Mouse (Mus musculus) lung, embryonic 16.5 days (tissue): ENCODE measurements around the gene Vmn2r77. TPM values are rescaled to one million over a fixed set of nuclear protein-coding genes. Genes with fewer than 3 reads are reported as not detected.
"Not testable (repeated sequence)": the region's sequence is repeated elsewhere in the genome, so short reads cannot be mapped to it uniquely, and the experiment has no call there.

Experiments used
- ATAC-seq: fragments of 200-750 bp; cut with Nextera tagmentation; 2 replicates; pipeline ENCODE4 v1.8.0; 2017; ENCODE audit warnings: low read depth, mild to moderate bottlenecking, moderate library complexity
- H3K27ac ChIP-seq: fragments of 300-500 bp; sonication (generic); 2 replicates; pipeline ENCODE4 v1.5.1; 2014; ENCODE audit warnings: mild to moderate bottlenecking, control low read depth, low read length
- H3K27me3 ChIP-seq: fragments of 300-500 bp; sonication (generic); 2 replicates; pipeline ENCODE4 v1.6.1; 2014; ENCODE audit warnings: low read depth, low read length, mixed read lengths; ENCODE audit not compliant: control insufficient read depth, insufficient read depth
- H3K36me3 ChIP-seq: fragments of 300-500 bp; sonication (generic); 2 replicates; pipeline ENCODE4 v1.6.1; 2014; ENCODE audit warnings: low read length; ENCODE audit not compliant: control insufficient read depth, insufficient read depth
- H3K4me1 ChIP-seq: fragments of 300-500 bp; sonication (generic); replicated peaks from 2 replicates; pipeline ENCODE4 v1.6.1; 2014; ENCODE audit warnings: low read length, mixed read lengths; ENCODE audit not compliant: control insufficient read depth, insufficient read depth
- H3K4me2 ChIP-seq: fragments of 300-500 bp; sonication (generic); 2 replicates; pipeline ENCODE4 v1.6.1; 2014; ENCODE audit warnings: low read depth, low read length, control low read depth
- H3K4me3 ChIP-seq: fragments of 300-500 bp; sonication (generic); 2 replicates; pipeline ENCODE4 v1.5.1; 2014; ENCODE audit warnings: mild to moderate bottlenecking, low read length, control low read depth
- H3K9ac ChIP-seq: fragments of 300-500 bp; sonication (generic); 2 replicates; pipeline ENCODE4 v1.6.1; 2014; ENCODE audit warnings: low read length, control low read depth
- H3K9me3 ChIP-seq: fragments of 300-500 bp; sonication (generic); 2 replicates; pipeline ENCODE4 v1.6.1; 2016; ENCODE audit warnings: low read length; ENCODE audit not compliant: control insufficient read depth
- WGBS: fragments of 180-500 bp; shearing (Covaris S2); extraction: QIAGEN DNeasy Blood & Tissue Kit; methylation state at CpG from one replicate; pipeline ENCODE4 v1.1.7; 2014; 5-methylcytosine and 5-hydroxymethylcytosine counted together
- polyA plus RNA-seq: library from polyadenylated mRNA; unstranded; fragments of >200 nt; fragmentation: Nextera tagmentation; extraction: Ambion mirVana; gene quantifications from 2 replicates; pipeline ENCODE4 v1.2.1, GENCODE M21; 2015

Gene Vmn2r77
- polyA plus RNA-seq, result not detected in 2 replicates

- no peaks in the 10 kb centered on the region for H3K9me3 ChIP-seq
- H3K4me2 ChIP-seq, result no peak within 1 kb of the TSS
- no peak within 1 kb of the TSS for H3K27ac ChIP-seq
- no peak within 1 kb of the TSS for H3K4me3 ChIP-seq
- no peaks in the 10 kb centered on the region for H3K36me3 ChIP-seq
- no peak within 1 kb of the TSS for H3K9ac ChIP-seq
- no peaks in the 10 kb centered on the region for H3K27me3 ChIP-seq
- H3K4me1 ChIP-seq, result no peaks in the 10 kb centered on the region
- no peak for ATAC-seq
Measured at GRCm38 (mm10) chr7:86794727-86795126, at the start of gene Vmn2r77. Gene Vmn2r77, plus strand, starts transcription at chr7:86795027.

- Histone ChIP-seq H3K9ac (no peak overlapping the region), H3K4me3 (no peak overlapping the region), H3K9me3 (no peaks in the 10 kb centered on the region), H3K4me2 (no peak overlapping the region), H3K36me3 (no peaks in the 10 kb centered on the region), H3K4me1 (no peaks in the 10 kb centered on the region), H3K27ac (no peak overlapping the region), H3K27me3 (no peaks in the 10 kb centered on the region)
- no peak for ATAC-seq
- 58% methylated on average over 1 of the region's 1 CpGs for WGBS
Measured at GRCm38 (mm10) chr7:86760751-86761150, 34.1 kb upstream of the Vmn2r77 start.

GRCm38 (mm10) chr7:86764628-86765027 is 30.2 kb upstream of the Vmn2r77 start:
- Histone ChIP-seq H3K4me2 (no peak overlapping the region), H3K27me3 (no peaks in the 10 kb centered on the region), H3K9me3 (no peaks in the 10 kb centered on the region), H3K4me1 (no peaks in the 10 kb centered on the region), H3K9ac (no peak overlapping the region), H3K36me3 (no peaks in the 10 kb centered on the region), H3K27ac (no peak overlapping the region), H3K4me3 (no peak overlapping the region)
- ATAC-seq, result no peak

GRCm38 (mm10) chr7:86771621-86772020 is 23.2 kb upstream of the Vmn2r77 start:
- Histone ChIP-seq H3K4me3 (no peak overlapping the region), H3K4me2 (no peak overlapping the region), H3K4me1 (no peaks in the 10 kb centered on the region), H3K9ac (no peak overlapping the region), H3K27ac (no peak overlapping the region), H3K27me3 (no peaks in the 10 kb centered on the region), H3K36me3 (no peaks in the 10 kb centered on the region), H3K9me3 (no peaks in the 10 kb centered on the region)
- ATAC-seq, result no peak
- 69% methylated on average over 3 of the region's 3 CpGs for WGBS

DNA sequence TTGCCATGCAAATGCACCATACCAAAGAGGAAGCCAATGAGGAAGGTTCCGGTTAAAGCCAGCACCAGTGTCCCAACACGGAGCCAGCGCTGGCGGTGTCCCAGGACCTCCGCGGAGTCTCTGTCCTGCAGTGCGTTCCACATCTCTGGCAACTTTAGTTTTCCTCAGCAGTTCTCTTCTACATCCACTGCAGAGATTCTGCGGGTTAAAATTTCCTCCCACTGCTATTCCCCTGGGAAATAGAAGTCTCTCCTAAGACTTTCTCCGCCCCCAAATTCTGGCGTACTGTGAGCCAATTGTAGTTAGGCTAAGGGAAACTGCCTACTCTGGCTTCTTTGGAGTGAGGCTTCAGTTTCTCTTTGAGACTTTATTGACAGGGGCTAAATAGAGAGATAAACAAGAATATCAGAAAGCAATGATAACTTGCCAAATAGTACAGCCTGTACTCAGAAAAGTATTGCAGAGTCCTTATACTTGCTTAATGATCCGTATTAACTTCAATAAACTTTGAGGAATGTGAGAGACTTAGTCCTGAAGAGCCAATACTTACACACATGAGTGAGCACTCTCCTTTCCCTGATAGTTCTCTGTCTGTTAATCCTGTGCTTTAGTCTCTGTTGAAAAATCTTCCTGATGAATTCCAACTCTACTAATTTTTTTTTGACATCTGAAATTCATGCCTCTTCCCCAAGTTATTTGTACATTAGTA is 19.1 kb upstream of the Vmn2r77 start, which contains the start of gene Folh1:
TSS of gene Folh1 (minus strand) at position 327 of the 709 bp plus-strand sequence.
- Histone ChIP-seq H3K9me3 (no peaks in the 10 kb centered on the region), H3K4me3 (no peak within 1 kb of the TSS), H3K9ac (no peak within 1 kb of the TSS), H3K36me3 (no peaks in the 10 kb centered on the region), H3K27me3 (no peaks in the 10 kb centered on the region), H3K4me1 (no peaks in the 10 kb centered on the region), H3K4me2 (peak within 1 kb of the TSS; percentile 15), H3K27ac (no peak within 1 kb of the TSS)
- WGBS, result 9% methylated on average over 11 of the region's 11 CpGs
- ATAC-seq, result no peak

GRCm38 (mm10) chr7:86815241-86815640 is 20.4 kb downstream of the Vmn2r77 start:
- not testable (repeated sequence) for H3K4me3 ChIP-seq, H3K4me2 ChIP-seq, H3K4me1 ChIP-seq, ATAC-seq, H3K9me3 ChIP-seq, H3K27me3 ChIP-seq, H3K9ac ChIP-seq, H3K36me3 ChIP-seq, H3K27ac ChIP-seq
- WGBS, result 82% methylated on average over 3 of the region's 5 CpGs

DNA sequence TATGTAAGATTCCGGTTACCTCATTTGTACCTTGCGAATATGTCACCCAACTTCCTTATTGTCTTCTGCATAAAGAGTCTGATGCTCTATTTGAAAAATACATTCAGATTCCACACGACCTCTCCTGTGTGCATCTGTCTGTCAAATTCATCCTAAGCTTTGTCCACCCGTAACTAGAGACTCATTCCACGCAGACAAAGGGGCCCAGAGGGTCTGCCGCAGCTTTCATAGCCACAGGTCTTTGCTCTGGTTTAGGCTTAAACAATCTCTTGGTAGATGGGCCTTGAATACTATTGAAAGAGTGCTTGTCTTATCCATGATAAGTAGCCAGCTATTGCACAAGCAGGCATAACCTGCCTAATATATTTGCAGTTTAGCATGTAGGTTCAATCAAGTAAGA is 20.9 kb downstream of the Vmn2r77 start:
- H3K9me3 ChIP-seq, ATAC-seq: not testable (repeated sequence)
- 77% methylated on average over 6 of the region's 6 CpGs for WGBS

DNA sequence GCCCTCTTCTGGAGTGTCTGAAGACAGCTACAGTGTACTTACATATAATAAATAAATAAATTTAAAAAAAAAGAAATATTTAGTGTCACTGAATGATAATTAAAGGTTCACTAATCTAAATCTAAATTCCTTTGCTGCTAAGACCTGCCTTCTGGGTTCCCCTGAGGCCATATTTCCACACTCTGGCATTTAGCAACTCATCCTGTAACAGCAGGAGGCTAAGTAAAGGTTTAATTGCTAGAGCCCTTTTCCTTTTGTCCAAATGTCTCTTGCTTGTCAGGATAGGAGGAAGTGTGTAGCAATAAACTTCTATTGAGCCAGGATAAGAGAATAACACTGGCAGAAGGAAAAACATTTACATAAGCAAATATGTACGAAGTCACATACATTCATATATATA is 21.6 kb downstream of the Vmn2r77 start:
- WGBS, result 52% methylated on average over 1 of the region's 1 CpGs
- no peak for ATAC-seq
- H3K27ac ChIP-seq, result no peak overlapping the region

More for the DNA sequence above, 20.9 kb downstream of the Vmn2r77 start:
- H3K27ac ChIP-seq, H3K9ac ChIP-seq, H3K4me3 ChIP-seq, H3K4me2 ChIP-seq, H3K36me3 ChIP-seq, H3K27me3 ChIP-seq, H3K4me1 ChIP-seq: not testable (repeated sequence)

More for the DNA sequence above, 21.6 kb downstream of the Vmn2r77 start:
- Histone ChIP-seq H3K36me3 (no peaks in the 10 kb centered on the region), H3K4me2 (no peak overlapping the region), H3K9me3 (no peaks in the 10 kb centered on the region), H3K4me1 (no peaks in the 10 kb centered on the region), H3K9ac (no peak overlapping the region), H3K27me3 (no peaks in the 10 kb centered on the region), H3K4me3 (no peak overlapping the region)
